Mouse (Mus musculus) layer of hippocampus, postnatal 10 days (tissue): ENCODE results near the gene Ranbp2. TPM values are rescaled to one million over a fixed set of nuclear protein-coding genes. Genes with fewer than 3 reads are reported as not detected.
A peak's percentile ranks its signal among the peaks of the same experiment; 100 is the strongest.
"Not testable (repeated sequence)": the region's sequence is repeated elsewhere in the genome, so short reads cannot be mapped to it uniquely, and the experiment has no call there.

Experiments used
- DNase-seq, 2 experiments: peaks; one replicate each; pipeline ENCODE4 v3.0.0; 2021; ENCODE audit warnings: low spot score in 2 of 2
- total RNA-seq, 2 experiments: library from RNA; stranded (reverse); gene quantifications; 2 replicates each; pipeline ENCODE4 v1.2.3; 2021

The Ranbp2 gene
- total RNA-seq, 2 experiments from 2014 or later = 63.9 to 65.9 TPM

GRCm38 (mm10) chr10:58496732-58497131 lies 50.0 kb downstream of the Ranbp2 start:
- no peak for DNase-seq

GRCm38 (mm10) chr10:58497320-58498284 lies 50.9 kb downstream of the Ranbp2 start, which contains the start of gene Ccdc138:
Gene Ccdc138 (plus strand): TSS chr10:58497948.
- DNase-seq = peak; percentile 91 to 93

GRCm38 (mm10) chr10:58498516-58498915 lies 51.8 kb downstream of the Ranbp2 start:
- no peak for DNase-seq

- DNase-seq = no peak
Observed at GRCm38 (mm10) chr10:58529358-58529757, 82.6 kb downstream of the Ranbp2 start.

- no peak for DNase-seq
Observed at GRCm38 (mm10) chr10:58530896-58531790, 84.4 kb downstream of the Ranbp2 start.

GRCm38 (mm10) chr10:58532177-58532576 lies 85.5 kb downstream of the Ranbp2 start:
- no peak for DNase-seq

- DNase-seq = not testable (repeated sequence)
Observed at GRCm38 (mm10) chr10:58536276-58536675, 89.6 kb downstream of the Ranbp2 start.

- DNase-seq = peak; percentile 16 to 29
Observed at GRCm38 (mm10) chr10:58540613-58541012, 93.9 kb downstream of the Ranbp2 start.

Other genes starting within 250 kb of the Ranbp2 start
- gene AW822073, start 222.0 kb upstream of the Ranbp2 start, total RNA-seq = not detected
- gene Duxf3, start 214.2 kb upstream of the Ranbp2 start, total RNA-seq = not detected
- gene Gm4981, start 210.2 kb upstream of the Ranbp2 start, total RNA-seq = not detected
- 10 to 100 TPM; 61.7 to 71.3 TPM for gene Gcc2, start 191.4 kb upstream of the Ranbp2 start, total RNA-seq
- 10 to 100 TPM; 30.2 to 30.8 TPM for gene Lims1, start 123.5 kb upstream of the Ranbp2 start, total RNA-seq
- 1 to 10 TPM; 6.2 to 7.8 TPM for gene Ccdc138, start 51.0 kb downstream of the Ranbp2 start, total RNA-seq
- under 1 TPM; 0.32 to 0.36 TPM for gene Edar, start 228.7 kb downstream of the Ranbp2 start, total RNA-seq